Mouse (Mus musculus): ENCODE measurements at regions not wholly inside any gene's neighbourhood (a gene's known extent, or its start where the extent isn't known, plus 50 kb on each side); places are given as distances from the start of the nearest gene placed in this dataset.

DNA sequence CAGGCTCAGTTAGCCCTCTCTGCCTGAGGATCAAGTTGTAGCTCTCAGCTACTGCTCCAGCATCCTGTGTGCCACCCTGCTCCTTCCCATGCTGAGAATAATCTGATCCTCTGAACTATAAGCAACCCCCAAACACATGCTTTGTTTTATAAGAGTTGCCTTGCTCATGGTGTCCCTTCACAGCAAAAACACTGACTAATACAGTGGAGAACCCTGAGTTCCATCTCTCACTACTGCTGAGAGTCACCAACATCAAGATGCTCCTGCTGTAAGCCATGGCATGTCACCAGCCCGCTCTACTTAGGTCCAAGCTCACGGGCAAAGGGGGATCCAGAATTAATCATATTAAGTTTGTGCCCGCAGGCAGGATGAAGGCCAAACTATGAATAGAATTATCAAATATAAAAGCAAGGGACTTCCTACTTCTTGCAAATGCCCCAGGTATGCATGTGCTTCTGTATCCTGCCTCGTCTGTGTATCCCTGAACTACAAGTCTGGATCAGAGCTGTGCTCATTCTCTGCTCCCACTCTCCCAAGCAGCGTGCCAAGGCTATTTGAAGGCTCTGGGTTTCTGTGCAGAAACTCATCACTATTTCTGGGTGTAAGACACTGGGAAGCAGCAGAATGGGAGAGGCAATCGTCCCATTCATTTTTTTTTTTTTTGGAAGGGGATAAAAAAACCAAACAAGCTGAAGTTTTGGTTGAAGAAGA, 243.7 kb upstream of the Pfn2 start:
- Histone ChIP-seq H3K9me3 (ENCODE audit: control insufficient read depth, low read length) (no peaks in the 10 kb centered on the region), H3K4me3 (replicated peaks) (no peak overlapping the region), H3K36me3 (ENCODE audit: control insufficient read depth) (no peaks in the 10 kb centered on the region), H3K4me1 (ENCODE audit: control insufficient read depth) (no peaks in the 10 kb centered on the region), H3K27me3 (ENCODE audit: control insufficient read depth) (no peaks in the 10 kb centered on the region)
- TF ChIP-seq TAL1 (IDR thresholded peaks at IDR 0.05; ENCODE audit: low read length) (no peak), GATA1 (IDR thresholded peaks at IDR 0.05; ENCODE audit: low read length) (no peak)

- no peak for TF ChIP-seq GATA1 (IDR thresholded peaks at IDR 0.05; ENCODE audit: low read length)
- TF ChIP-seq TAL1 (IDR thresholded peaks at IDR 0.05; ENCODE audit: low read length): no peak
- H3K27me3 ChIP-seq (ENCODE audit: control insufficient read depth): no peaks in the 10 kb centered on the region
- no peaks in the 10 kb centered on the region for H3K9me3 ChIP-seq (ENCODE audit: control insufficient read depth, low read length)
- H3K4me3 ChIP-seq (replicated peaks): no peak overlapping the region
- H3K36me3 ChIP-seq (ENCODE audit: control insufficient read depth): no peaks in the 10 kb centered on the region
- no peaks in the 10 kb centered on the region for H3K4me1 ChIP-seq (ENCODE audit: control insufficient read depth)
These were observed 263.1 kb upstream of the Pfn2 start for GRCm38 (mm10) chr3:58110911-58111476.

GRCm38 (mm10) chr3:58112431-58112856, 264.6 kb upstream of the Pfn2 start:
- Histone ChIP-seq H3K4me3 (replicated peaks) (no peak overlapping the region), H3K36me3 (ENCODE audit: control insufficient read depth) (no peaks in the 10 kb centered on the region), H3K27me3 (ENCODE audit: control insufficient read depth) (no peaks in the 10 kb centered on the region), H3K9me3 (ENCODE audit: control insufficient read depth, low read length) (no peaks in the 10 kb centered on the region), H3K4me1 (ENCODE audit: control insufficient read depth) (no peaks in the 10 kb centered on the region)
- no peak for TF ChIP-seq TAL1 (IDR thresholded peaks at IDR 0.05; ENCODE audit: low read length)
- TF ChIP-seq GATA1 (IDR thresholded peaks at IDR 0.05; ENCODE audit: low read length): no peak

GRCm38 (mm10) chr3:58113941-58114340, 266.1 kb upstream of the Pfn2 start:
- TF ChIP-seq GATA1 (IDR thresholded peaks at IDR 0.05; ENCODE audit: low read length) (no peak), TAL1 (IDR thresholded peaks at IDR 0.05; ENCODE audit: low read length) (no peak)
- no peak overlapping the region for H3K4me3 ChIP-seq (replicated peaks)
- no peaks in the 10 kb centered on the region for H3K4me1 ChIP-seq (ENCODE audit: control insufficient read depth)
- H3K9me3 ChIP-seq (ENCODE audit: control insufficient read depth, low read length): no peaks in the 10 kb centered on the region
- no peaks in the 10 kb centered on the region for H3K27me3 ChIP-seq (ENCODE audit: control insufficient read depth)
- H3K36me3 ChIP-seq (ENCODE audit: control insufficient read depth): no peaks in the 10 kb centered on the region

DNA sequence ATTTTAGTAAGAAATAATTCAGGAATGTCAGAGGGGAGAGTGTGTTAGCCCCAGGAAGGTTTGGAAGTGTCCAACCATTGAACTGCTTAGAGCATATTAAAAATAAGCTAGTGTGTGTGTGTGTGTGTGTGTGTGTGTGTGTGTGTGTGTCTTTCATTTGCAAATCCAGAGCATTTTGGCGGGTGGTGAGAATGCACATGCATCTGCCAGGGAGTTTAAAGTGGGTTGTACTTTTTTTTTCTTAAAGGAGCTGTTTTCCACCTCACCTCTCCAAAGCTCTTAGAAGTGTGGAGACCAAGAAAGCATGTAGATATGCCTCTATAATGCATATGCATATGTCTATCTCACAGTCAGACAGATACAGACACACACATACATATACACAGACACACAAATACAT, 267.6 kb upstream of the Pfn2 start:
- H3K9me3 ChIP-seq (ENCODE audit: control insufficient read depth, low read length): no peaks in the 10 kb centered on the region

GRCm38 (mm10) chr3:58116848-58117247, 269.0 kb upstream of the Pfn2 start:
- H3K27me3 ChIP-seq (ENCODE audit: control insufficient read depth): no peaks in the 10 kb centered on the region
- no peaks in the 10 kb centered on the region for H3K4me1 ChIP-seq (ENCODE audit: control insufficient read depth)
- no peak overlapping the region for H3K4me3 ChIP-seq (replicated peaks)
- H3K36me3 ChIP-seq (ENCODE audit: control insufficient read depth): no peaks in the 10 kb centered on the region
- TF ChIP-seq GATA1 (IDR thresholded peaks at IDR 0.05; ENCODE audit: low read length) (no peak), TAL1 (IDR thresholded peaks at IDR 0.05; ENCODE audit: low read length) (no peak)
- no peaks in the 10 kb centered on the region for H3K9me3 ChIP-seq (ENCODE audit: control insufficient read depth, low read length)

More for the DNA sequence above, 267.6 kb upstream of the Pfn2 start:
- H3K36me3 ChIP-seq (ENCODE audit: control insufficient read depth): no peaks in the 10 kb centered on the region
- TF ChIP-seq GATA1 (IDR thresholded peaks at IDR 0.05; ENCODE audit: low read length): no peak
- no peak for TF ChIP-seq TAL1 (IDR thresholded peaks at IDR 0.05; ENCODE audit: low read length)
- no peaks in the 10 kb centered on the region for H3K4me1 ChIP-seq (ENCODE audit: control insufficient read depth)
- no peaks in the 10 kb centered on the region for H3K27me3 ChIP-seq (ENCODE audit: control insufficient read depth)
- no peak overlapping the region for H3K4me3 ChIP-seq (replicated peaks)

DNA sequence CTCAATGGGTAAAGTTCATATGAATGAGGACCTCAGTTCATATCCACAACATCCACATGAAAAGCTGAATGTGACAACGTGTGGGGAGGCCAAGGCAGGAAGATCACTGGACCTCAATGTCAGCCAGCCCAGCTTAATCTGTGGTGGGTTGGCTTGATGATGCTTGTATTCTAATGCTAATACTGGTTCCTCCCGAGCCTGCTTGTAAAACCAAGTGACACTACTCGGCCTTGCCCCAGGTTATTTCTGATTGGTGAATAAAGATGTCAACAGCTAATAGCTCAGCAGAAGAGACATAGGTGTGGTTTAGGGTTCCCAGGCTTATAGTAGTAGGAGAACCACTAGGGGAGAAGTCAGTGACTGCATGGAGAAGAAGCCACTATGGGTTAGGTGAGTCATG, 272.2 kb upstream of the Pfn2 start:
- Histone ChIP-seq H3K4me3 (replicated peaks) (no peak overlapping the region), H3K36me3 (ENCODE audit: control insufficient read depth) (no peaks in the 10 kb centered on the region), H3K9me3 (ENCODE audit: control insufficient read depth, low read length) (no peaks in the 10 kb centered on the region), H3K27me3 (ENCODE audit: control insufficient read depth) (no peaks in the 10 kb centered on the region), H3K4me1 (ENCODE audit: control insufficient read depth) (no peaks in the 10 kb centered on the region)
- TF ChIP-seq TAL1 (IDR thresholded peaks at IDR 0.05; ENCODE audit: low read length) (no peak), GATA1 (IDR thresholded peaks at IDR 0.05; ENCODE audit: low read length) (no peak)

GRCm38 (mm10) chr3:58122456-58123359, 274.8 kb upstream of the Pfn2 start:
- Histone ChIP-seq H3K27me3 (ENCODE audit: control insufficient read depth) (no peaks in the 10 kb centered on the region), H3K9me3 (ENCODE audit: control insufficient read depth, low read length) (no peaks in the 10 kb centered on the region), H3K36me3 (ENCODE audit: control insufficient read depth) (no peaks in the 10 kb centered on the region), H3K4me1 (ENCODE audit: control insufficient read depth) (no peaks in the 10 kb centered on the region), H3K4me3 (replicated peaks) (no peak overlapping the region)
- TF ChIP-seq TAL1 (IDR thresholded peaks at IDR 0.05; ENCODE audit: low read length): no peak
- no peak for TF ChIP-seq GATA1 (IDR thresholded peaks at IDR 0.05; ENCODE audit: low read length)

Measured in erythroblast, embryonic 14.5 days (primary cell).